Mouse (Mus musculus): Measurements from ENCODE around the gene Tcf12. TPM values are rescaled to one million over a fixed set of nuclear protein-coding genes. Genes with fewer than 3 reads are reported as not detected.

Gene Tcf12
- polyA plus RNA-seq, 1 experiment, result 78.1 TPM

DNA sequence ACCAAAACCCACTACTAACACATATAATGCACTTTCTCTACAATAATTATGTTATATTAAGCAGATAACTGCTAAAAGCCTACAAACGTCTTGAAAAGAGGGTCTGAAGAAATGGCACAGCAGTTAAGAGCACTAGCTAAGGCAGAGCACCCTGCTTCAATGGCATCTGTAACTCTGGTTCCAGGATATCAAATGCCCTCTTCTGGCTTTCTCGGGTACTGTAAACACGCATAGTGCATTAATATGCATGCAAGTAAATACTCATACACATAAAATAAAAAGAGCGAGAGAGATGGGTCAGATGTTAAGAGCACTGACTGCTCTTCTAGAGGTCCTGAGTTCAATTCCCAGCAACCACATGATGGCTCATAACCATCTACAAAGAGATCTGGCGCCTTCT lies 17.0 kb downstream of the Tcf12 start:
- WGBS, result 86% methylated on average over 5 of the region's 5 CpGs
- DNase-seq, result no peak
- no peak overlapping the region for H3K4me3 ChIP-seq (replicated peaks; ENCODE audit: extremely low read depth, low read depth, low read length)
- H3K4me1 ChIP-seq (ENCODE audit: control insufficient read depth, insufficient read depth, low read length), result peaks cover 4% of the 10 kb centered on the region
- TF ChIP-seq CTCF (IDR thresholded peaks at IDR 0.05; ENCODE audit: insufficient read depth, low read length), result no peak
- TF ChIP-seq POLR2A (IDR thresholded peaks at IDR 0.05; ENCODE audit: borderline replicate concordance, extremely low read depth, low read depth, low read length), result no peak

- no peak for TF ChIP-seq POLR2A (IDR thresholded peaks at IDR 0.05; ENCODE audit: borderline replicate concordance, extremely low read depth, low read depth, low read length)
- no peak for TF ChIP-seq CTCF (IDR thresholded peaks at IDR 0.05; ENCODE audit: insufficient read depth, low read length)
- 67% methylated on average over 1 of the region's 1 CpGs for WGBS
- H3K4me1 ChIP-seq (ENCODE audit: control insufficient read depth, insufficient read depth, low read length), result peaks cover 10% of the 10 kb centered on the region; the same call in 1 of the 2 replicates
- H3K4me3 ChIP-seq (replicated peaks; ENCODE audit: extremely low read depth, low read depth, low read length), result no peak overlapping the region
- DNase-seq, result no peak
Observed at GRCm38 (mm10) chr9:72092191-72092590, 19.5 kb downstream of the Tcf12 start.

GRCm38 (mm10) chr9:72088893-72089611 lies 22.6 kb downstream of the Tcf12 start:
- no peak for DNase-seq
- TF ChIP-seq POLR2A (IDR thresholded peaks at IDR 0.05; ENCODE audit: borderline replicate concordance, extremely low read depth, low read depth, low read length) (no peak), CTCF (IDR thresholded peaks at IDR 0.05; ENCODE audit: insufficient read depth, low read length) (no peak)
- 51% methylated on average over 3 of the region's 3 CpGs for WGBS
- H3K4me3 ChIP-seq (replicated peaks; ENCODE audit: extremely low read depth, low read depth, low read length), result no peak overlapping the region
- peaks cover 17% of the 10 kb centered on the region for H3K4me1 ChIP-seq (ENCODE audit: control insufficient read depth, insufficient read depth, low read length)

DNA sequence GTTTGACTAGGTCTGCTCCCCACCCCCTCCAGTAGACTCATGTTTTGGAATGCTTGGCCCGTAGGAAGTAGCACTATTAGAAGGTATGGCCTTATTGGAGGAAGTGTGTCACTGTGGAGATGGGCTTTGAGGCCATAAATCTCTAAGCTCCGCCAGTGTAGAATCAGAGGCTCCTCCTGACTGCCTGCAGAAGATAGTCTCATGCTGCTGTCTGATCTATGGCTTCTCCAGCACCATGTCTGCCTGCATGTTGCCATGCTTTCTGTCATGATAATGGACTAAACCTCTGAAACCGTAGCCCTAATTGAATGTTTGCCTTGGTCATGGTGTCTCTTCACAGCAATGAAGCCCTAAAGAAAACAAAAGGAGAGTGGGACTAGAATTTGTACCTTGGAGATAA lies 26.7 kb downstream of the Tcf12 start:
- no peak for TF ChIP-seq POLR2A (IDR thresholded peaks at IDR 0.05; ENCODE audit: borderline replicate concordance, extremely low read depth, low read depth, low read length)
- TF ChIP-seq CTCF (IDR thresholded peaks at IDR 0.05; ENCODE audit: insufficient read depth, low read length), result no peak
- 63% methylated on average over 3 of the region's 3 CpGs for WGBS
- DNase-seq, result no peak
- Histone ChIP-seq H3K4me1 (ENCODE audit: control insufficient read depth, insufficient read depth, low read length) (peaks cover 19% of the 10 kb centered on the region), H3K4me3 (replicated peaks; ENCODE audit: extremely low read depth, low read depth, low read length) (no peak overlapping the region)

- Histone ChIP-seq H3K4me1 (ENCODE audit: control insufficient read depth, insufficient read depth, low read length) (peaks cover 17% of the 10 kb centered on the region), H3K4me3 (replicated peaks; ENCODE audit: extremely low read depth, low read depth, low read length) (no peak overlapping the region)
- DNase-seq, result no peak
- TF ChIP-seq POLR2A (IDR thresholded peaks at IDR 0.05; ENCODE audit: borderline replicate concordance, extremely low read depth, low read depth, low read length) (no peak), CTCF (IDR thresholded peaks at IDR 0.05; ENCODE audit: insufficient read depth, low read length) (no peak)
Observed at GRCm38 (mm10) chr9:72084131-72084530, 27.5 kb downstream of the Tcf12 start.

DNA sequence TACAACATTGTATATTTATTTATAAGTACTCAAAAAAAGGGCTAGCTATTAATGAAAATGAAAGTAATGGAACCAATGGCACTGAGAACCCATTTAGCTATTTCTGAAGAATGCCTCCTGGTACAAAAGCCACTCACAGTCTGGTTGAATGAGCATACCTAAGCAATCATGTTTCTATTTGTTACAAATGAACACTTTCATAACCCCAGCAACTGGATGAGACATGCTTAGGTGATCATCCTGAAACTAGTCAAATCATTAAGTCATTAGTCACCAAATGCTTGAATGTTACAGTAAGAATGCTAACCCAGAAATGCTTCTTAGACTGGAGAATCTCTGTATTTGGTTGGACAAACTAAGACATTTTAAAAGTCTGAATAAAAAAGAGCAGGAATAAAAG lies 35.5 kb downstream of the Tcf12 start:
- H3K4me3 ChIP-seq (replicated peaks; ENCODE audit: extremely low read depth, low read depth, low read length), result no peak overlapping the region
- TF ChIP-seq POLR2A (IDR thresholded peaks at IDR 0.05; ENCODE audit: borderline replicate concordance, extremely low read depth, low read depth, low read length), result no peak
- no peak for TF ChIP-seq CTCF (IDR thresholded peaks at IDR 0.05; ENCODE audit: insufficient read depth, low read length)
- DNase-seq, result no peak
- H3K4me1 ChIP-seq (ENCODE audit: control insufficient read depth, insufficient read depth, low read length), result peaks cover 9% of the 10 kb centered on the region

DNA sequence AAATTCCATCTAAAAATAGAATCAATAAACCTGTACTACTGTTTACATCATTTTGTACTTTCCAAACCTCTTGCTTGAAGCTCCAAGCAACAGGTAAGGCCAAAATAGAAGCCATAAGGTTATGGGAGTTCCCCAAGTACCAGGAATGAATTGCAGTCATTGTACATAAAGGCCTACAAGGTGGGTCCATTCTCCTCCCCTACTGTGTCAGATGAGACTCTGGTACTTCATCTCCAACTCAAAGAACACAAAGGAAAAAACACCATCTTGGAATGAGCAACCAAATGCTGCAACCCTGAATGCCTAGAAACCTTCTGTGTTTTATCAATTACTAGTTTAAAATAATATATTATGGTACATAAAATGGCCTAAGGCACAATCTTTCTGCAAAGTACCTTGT lies 45.5 kb downstream of the Tcf12 start:
- H3K4me3 ChIP-seq (replicated peaks; ENCODE audit: extremely low read depth, low read depth, low read length), result no peak overlapping the region
- no peaks in the 10 kb centered on the region for H3K4me1 ChIP-seq (ENCODE audit: control insufficient read depth, insufficient read depth, low read length)
- DNase-seq, result no peak
- no peak for TF ChIP-seq POLR2A (IDR thresholded peaks at IDR 0.05; ENCODE audit: borderline replicate concordance, extremely low read depth, low read depth, low read length)
- TF ChIP-seq CTCF (IDR thresholded peaks at IDR 0.05; ENCODE audit: insufficient read depth, low read length), result no peak

- DNase-seq, result no peak
- no peak for TF ChIP-seq CTCF (IDR thresholded peaks at IDR 0.05; ENCODE audit: insufficient read depth, low read length)
- no peak for TF ChIP-seq POLR2A (IDR thresholded peaks at IDR 0.05; ENCODE audit: borderline replicate concordance, extremely low read depth, low read depth, low read length)
- peaks cover 2% of the 10 kb centered on the region for H3K4me1 ChIP-seq (ENCODE audit: control insufficient read depth, insufficient read depth, low read length)
- WGBS, result 87% methylated on average over 3 of the region's 3 CpGs
- no peak overlapping the region for H3K4me3 ChIP-seq (replicated peaks; ENCODE audit: extremely low read depth, low read depth, low read length)
Observed at GRCm38 (mm10) chr9:72053144-72053543, 58.5 kb downstream of the Tcf12 start.

- DNase-seq, result no peak
- Histone ChIP-seq H3K4me3 (replicated peaks; ENCODE audit: extremely low read depth, low read depth, low read length) (no peak overlapping the region), H3K4me1 (ENCODE audit: control insufficient read depth, insufficient read depth, low read length) (no peaks in the 10 kb centered on the region)
- TF ChIP-seq POLR2A (IDR thresholded peaks at IDR 0.05; ENCODE audit: borderline replicate concordance, extremely low read depth, low read depth, low read length), result no peak
- TF ChIP-seq CTCF (IDR thresholded peaks at IDR 0.05; ENCODE audit: insufficient read depth, low read length), result no peak
Observed at GRCm38 (mm10) chr9:72040156-72040555, 71.5 kb downstream of the Tcf12 start.

GRCm38 (mm10) chr9:72039369-72039768 lies 72.3 kb downstream of the Tcf12 start:
- 71% methylated on average over 2 of the region's 2 CpGs for WGBS
- Histone ChIP-seq H3K4me1 (ENCODE audit: control insufficient read depth, insufficient read depth, low read length) (no peaks in the 10 kb centered on the region), H3K4me3 (replicated peaks; ENCODE audit: extremely low read depth, low read depth, low read length) (no peak overlapping the region)
- DNase-seq, result no peak
- TF ChIP-seq CTCF (IDR thresholded peaks at IDR 0.05; ENCODE audit: insufficient read depth, low read length) (no peak), POLR2A (IDR thresholded peaks at IDR 0.05; ENCODE audit: borderline replicate concordance, extremely low read depth, low read depth, low read length) (no peak)
